Mouse (Mus musculus) limb, embryonic 14.5 days (tissue): ENCODE measurements around the gene Col18a1. TPM values are rescaled to one million over a fixed set of nuclear protein-coding genes. Genes with fewer than 3 reads are reported as not detected.

ENCODE experiments used
- ATAC-seq: fragments of 200-750 bp; cut with Nextera tagmentation; 2 replicates; pipeline ENCODE4 v1.8.0; 2017; ENCODE audit warnings: low read depth, moderate number of reproducible peaks, moderate TSS enrichment; ENCODE audit not compliant: low FRiP score
- DNase-seq: peaks from one replicate; pipeline ENCODE4 v3.0.0-alpha.2; 2015; ENCODE audit warnings: low spot score
- H3K27ac ChIP-seq: fragments of 300-500 bp; sonication (generic); replicated peaks from 2 replicates; pipeline ENCODE4 v1.5.1; 2014; ENCODE audit warnings: low read depth, mild to moderate bottlenecking, low read length, moderate library complexity, mixed read lengths
- H3K27me3 ChIP-seq: fragments of 300-500 bp; sonication (generic); 2 replicates; pipeline ENCODE4 v1.6.1; 2014; ENCODE audit warnings: low read length, mixed read lengths; ENCODE audit not compliant: control insufficient read depth, insufficient read depth
- H3K36me3 ChIP-seq: fragments of 300-500 bp; sonication (generic); 2 replicates; pipeline ENCODE4 v1.6.1; 2014; ENCODE audit warnings: mild to moderate bottlenecking, low read length, moderate library complexity, mixed read lengths; ENCODE audit not compliant: control insufficient read depth, insufficient read depth
- H3K4me1 ChIP-seq: fragments of 300-500 bp; sonication (generic); 2 replicates; pipeline ENCODE4 v1.6.1; 2014; ENCODE audit warnings: antibody characterized with exemption, low read length, mixed read lengths; ENCODE audit not compliant: control insufficient read depth, insufficient read depth
- H3K4me2 ChIP-seq: fragments of 300-500 bp; sonication (generic); replicated peaks from 2 replicates; pipeline ENCODE4 v1.6.1; 2014; ENCODE audit warnings: low read depth, mild to moderate bottlenecking, low read length, moderate library complexity; ENCODE audit not compliant: severe bottlenecking
- H3K4me3 ChIP-seq: fragments of 300-500 bp; sonication (generic); replicated peaks from 2 replicates; pipeline ENCODE4 v1.5.1; 2014; ENCODE audit warnings: low read length
- H3K9ac ChIP-seq: fragments of 300-500 bp; sonication (generic); 2 replicates; pipeline ENCODE4 v1.6.1; 2014; ENCODE audit warnings: mild to moderate bottlenecking, low read depth, low read length, moderate library complexity; ENCODE audit not compliant: severe bottlenecking
- H3K9me3 ChIP-seq: fragments of 300-500 bp; sonication (generic); 2 replicates; pipeline ENCODE4 v1.6.1; 2016; ENCODE audit warnings: low read length; ENCODE audit not compliant: control insufficient read depth
- POLR2A ChIP-seq: fragments of 200-500 bp; IDR thresholded peaks from 2 replicates; pipeline ENCODE4 v1.8.0; 2012; ENCODE audit warnings: inconsistent platforms, mild to moderate bottlenecking, moderate library complexity, borderline replicate concordance; ENCODE audit not compliant: insufficient read depth, insufficient read length; ENCODE audit errors: extremely low read depth
- WGBS: fragments of 180-500 bp; shearing (Covaris S2); extraction: QIAGEN DNeasy Blood & Tissue Kit; methylation state at CpG from one replicate; pipeline ENCODE4 v1.1.7; 2014; 5-methylcytosine and 5-hydroxymethylcytosine counted together
- polyA plus RNA-seq, 2 experiments: library from polyadenylated mRNA; depleted of rRNA in 1 of 2; stranded (reverse) in 1 of 2; unstranded in 1 of 2; fragments of >200 nt; fragmentation: Nextera tagmentation in 1 of 2; extraction: Ambion mirVana in 1 of 2; gene quantifications; 2 replicates each; pipeline versions ENCODE4 v1.2.1 to v1.2.3; 2012 to 2014

Gene Col18a1
- polyA plus RNA-seq, 2 experiments, result 66.4 to 77.8 TPM

- peak; percentile 60; the same call in 1 of the 2 replicates for ATAC-seq
- peaks cover 22% of the 10 kb centered on the region for H3K4me1 ChIP-seq
- TF ChIP-seq POLR2A, result no peak
- peak overlapping the region; percentile 76 for H3K9ac ChIP-seq
- peaks cover 16% of the 10 kb centered on the region; the same call in 1 of the 2 replicates for H3K36me3 ChIP-seq
- WGBS, result under 1% methylated on average over 30 of the region's 30 CpGs
- peak; percentile 64 for DNase-seq
- H3K9me3 ChIP-seq, result no peaks in the 10 kb centered on the region
- H3K4me2 ChIP-seq, result peak overlapping the region; percentile 91
- no peaks in the 10 kb centered on the region for H3K27me3 ChIP-seq
- no peak overlapping the region for H3K27ac ChIP-seq
- H3K4me3 ChIP-seq, result peak overlapping the region; percentile 69
Observed at GRCm38 (mm10) chr10:77033323-77034025, 132.9 kb downstream of the Col18a1 start.

GRCm38 (mm10) chr10:77032591-77033322, 133.6 kb downstream of the Col18a1 start:
- H3K4me2 ChIP-seq, result peak overlapping the region; percentile 91
- peak; percentile 95 for ATAC-seq
- no peak for TF ChIP-seq POLR2A
- peaks cover 10% of the 10 kb centered on the region; the same call in 1 of the 2 replicates for H3K36me3 ChIP-seq
- under 1% methylated on average over 49 of the region's 49 CpGs for WGBS
- DNase-seq, result peak; percentile 99
- H3K4me3 ChIP-seq, result peak overlapping the region; percentile 69
- H3K4me1 ChIP-seq, result peaks cover 22% of the 10 kb centered on the region
- peak overlapping the region; percentile 76 for H3K9ac ChIP-seq
- no peaks in the 10 kb centered on the region for H3K9me3 ChIP-seq
- H3K27ac ChIP-seq, result 0 out of 2 replicates have a peak overlapping the region, but pooled peaks have one; percentile 38
- no peaks in the 10 kb centered on the region for H3K27me3 ChIP-seq

DNA sequence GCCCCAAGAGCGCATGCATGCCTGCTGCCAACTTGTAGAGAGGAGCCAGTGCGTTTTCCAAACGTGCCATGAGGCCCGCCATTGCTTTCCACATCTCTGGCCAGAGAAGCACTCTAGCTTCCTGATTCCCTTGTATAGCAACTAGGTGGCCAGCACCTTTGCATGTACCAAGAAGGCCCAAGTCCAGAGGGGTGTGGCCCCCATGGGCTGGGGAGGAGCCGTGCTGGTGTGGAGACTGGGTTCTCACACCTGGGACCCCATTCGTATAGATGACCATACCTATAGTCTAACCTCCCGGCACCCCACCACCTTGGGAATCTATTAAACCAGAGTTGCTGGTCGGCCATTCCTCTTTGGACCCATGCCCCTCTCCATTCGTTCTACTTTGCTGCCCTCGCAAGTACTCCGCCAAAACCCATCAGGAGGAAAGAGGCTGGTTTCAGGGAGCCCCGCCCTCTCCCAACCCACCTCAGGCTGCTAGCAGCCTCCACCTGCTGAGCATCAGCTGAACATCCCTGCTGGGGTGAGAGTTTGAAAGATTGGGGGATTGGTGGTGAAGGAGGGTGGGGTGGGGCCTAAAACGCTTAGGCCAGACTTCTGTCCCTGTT, 134.5 kb downstream of the Col18a1 start, which contains the start of gene Slc19a1:
TSS of gene Slc19a1 (plus strand) at position 474 of the 608 bp plus-strand sequence.
- no peaks in the 10 kb centered on the region for H3K9me3 ChIP-seq
- no peaks in the 10 kb centered on the region for H3K27me3 ChIP-seq
- H3K4me2 ChIP-seq, result peak within 1 kb of the TSS; percentile 91
- H3K4me3 ChIP-seq, result peak within 1 kb of the TSS; percentile 69
- peaks cover 1% of the 10 kb centered on the region; the same call in 1 of the 2 replicates for H3K36me3 ChIP-seq
- no peak for TF ChIP-seq POLR2A
- WGBS, result 41% methylated on average over 13 of the region's 13 CpGs
- 0 out of 2 replicates have a peak within 1 kb of the TSS, but pooled peaks have one; percentile 38 for H3K27ac ChIP-seq
- H3K4me1 ChIP-seq, result peaks cover 22% of the 10 kb centered on the region
- peak within 1 kb of the TSS; percentile 76 for H3K9ac ChIP-seq
- ATAC-seq, result no peak
- no peak for DNase-seq

DNA sequence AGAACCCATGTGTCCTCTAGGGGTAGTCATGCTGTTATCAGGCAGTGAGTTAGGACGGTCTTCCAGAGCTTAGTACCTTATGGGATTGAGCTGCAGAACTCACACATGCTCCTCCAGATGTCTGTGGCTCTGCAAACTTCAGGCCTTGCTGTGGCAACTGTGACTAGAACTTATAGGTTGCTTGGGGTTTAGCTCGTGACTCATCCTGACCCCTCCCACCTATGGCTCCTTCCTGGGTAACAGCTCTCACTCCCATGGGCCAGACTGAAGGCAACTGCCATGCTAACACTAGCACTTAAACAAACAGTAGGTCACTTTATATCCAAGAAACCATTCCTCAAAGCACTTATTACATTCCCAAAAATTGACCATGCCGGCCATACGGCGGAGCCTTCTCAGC, 135.7 kb downstream of the Col18a1 start:
- ATAC-seq, result no peak
- TF ChIP-seq POLR2A, result no peak
- no peak overlapping the region for H3K27ac ChIP-seq

DNA sequence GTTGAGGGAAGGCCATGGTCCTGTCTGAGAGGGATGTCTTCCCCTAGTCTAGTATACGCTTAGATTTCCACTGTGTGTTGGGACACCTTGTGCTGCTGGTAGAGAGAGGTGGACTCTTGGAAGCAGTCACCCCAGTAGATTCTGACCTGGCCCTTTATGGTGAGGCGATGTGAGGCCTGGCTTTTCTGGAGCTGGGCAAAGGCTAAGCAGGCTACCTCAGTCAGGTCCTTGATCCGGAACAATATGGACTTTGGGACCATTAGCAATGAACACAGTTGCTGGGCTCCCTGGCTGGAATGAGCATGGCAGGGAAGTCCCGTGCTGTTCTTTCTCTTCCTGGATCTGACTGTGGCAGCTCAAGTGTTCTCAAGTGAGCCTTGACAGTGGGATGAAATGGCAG, 136.6 kb downstream of the Col18a1 start:
- H3K9me3 ChIP-seq, result no peaks in the 10 kb centered on the region
- no peak for ATAC-seq
- no peaks in the 10 kb centered on the region for H3K27me3 ChIP-seq
- no peak overlapping the region for H3K4me3 ChIP-seq
- H3K27ac ChIP-seq, result no peak overlapping the region
- H3K9ac ChIP-seq, result no peak overlapping the region
- H3K36me3 ChIP-seq, result no peaks in the 10 kb centered on the region
- TF ChIP-seq POLR2A, result no peak
- WGBS, result 90% methylated on average over 4 of the region's 4 CpGs
- H3K4me2 ChIP-seq, result no peak overlapping the region
- H3K4me1 ChIP-seq, result peaks cover 17% of the 10 kb centered on the region
- no peak for DNase-seq

More for the DNA sequence above, 135.7 kb downstream of the Col18a1 start:
- Histone ChIP-seq H3K27me3 (no peaks in the 10 kb centered on the region), H3K4me2 (no peak overlapping the region), H3K4me3 (no peak overlapping the region), H3K9ac (no peak overlapping the region), H3K4me1 (peaks cover 22% of the 10 kb centered on the region), H3K9me3 (no peaks in the 10 kb centered on the region), H3K36me3 (no peaks in the 10 kb centered on the region)
- WGBS, result 79% methylated on average over 5 of the region's 5 CpGs
- DNase-seq, result no peak
